Mouse (Mus musculus) heart, embryonic 12.5 days (tissue): Measurements from ENCODE around the gene Zfp383. TPM values are rescaled to one million over a fixed set of nuclear protein-coding genes. Genes with fewer than 3 reads are reported as not detected.
"Not testable (repeated sequence)": the region's sequence is repeated elsewhere in the genome, so short reads cannot be mapped to it uniquely, and the experiment has no call there.

Experiments used
- ATAC-seq: fragments of 200-750 bp; cut with Nextera tagmentation; 2 replicates; pipeline ENCODE4 v1.8.0; 2017; ENCODE audit warnings: moderate TSS enrichment, moderate library complexity; ENCODE audit not compliant: insufficient number of reproducible peaks, low FRiP score
- H3K27ac ChIP-seq: fragments of 300-500 bp; sonication (generic); 2 replicates; pipeline ENCODE4 v1.5.1; 2016; ENCODE audit warnings: mild to moderate bottlenecking, moderate library complexity; ENCODE audit not compliant: poor library complexity, severe bottlenecking
- H3K27me3 ChIP-seq: fragments of 300-500 bp; sonication (generic); replicated peaks from 2 replicates; pipeline ENCODE4 v1.6.1; 2016; ENCODE audit warnings: mild to moderate bottlenecking, moderate library complexity
- H3K36me3 ChIP-seq: fragments of 300-500 bp; sonication (generic); 2 replicates; pipeline ENCODE4 v1.6.1; 2016; ENCODE audit warnings: mild to moderate bottlenecking, moderate library complexity
- H3K4me1 ChIP-seq: fragments of 300-500 bp; sonication (generic); replicated peaks from 2 replicates; pipeline ENCODE4 v1.6.1; 2016; ENCODE audit warnings: mild to moderate bottlenecking
- H3K4me2 ChIP-seq: fragments of 300-500 bp; sonication (generic); 2 replicates; pipeline ENCODE4 v1.6.1; 2016; ENCODE audit warnings: mild to moderate bottlenecking, moderate library complexity
- H3K4me3 ChIP-seq: fragments of 300-500 bp; sonication (generic); 2 replicates; pipeline ENCODE4 v1.5.1; 2016; ENCODE audit warnings: mild to moderate bottlenecking
- H3K9ac ChIP-seq: fragments of 300-500 bp; sonication (generic); 2 replicates; pipeline ENCODE4 v1.6.1; 2016; ENCODE audit warnings: mild to moderate bottlenecking, moderate library complexity
- H3K9me3 ChIP-seq: fragments of 300-500 bp; sonication (generic); replicated peaks from 2 replicates; pipeline ENCODE4 v1.6.1; 2016; ENCODE audit warnings: mild to moderate bottlenecking, moderate library complexity
- WGBS: fragments of 180-500 bp; shearing (Covaris S2); methylation state at CpG from one replicate; pipeline ENCODE4 v1.1.7; 2016; 5-methylcytosine and 5-hydroxymethylcytosine counted together
- polyA plus RNA-seq: library from polyadenylated mRNA; unstranded; fragments of >200 nt; fragmentation: Nextera tagmentation; extraction: Ambion mirVana; gene quantifications from 2 replicates; pipeline ENCODE4 v1.2.1, GENCODE M21; 2016

Gene Zfp383
- polyA plus RNA-seq, 1 experiment from 2014 or later: 3.8 TPM

GRCm38 (mm10) chr7:29942740-29943139 is 34.7 kb downstream of the Zfp383 start:
- peaks cover 53% of the 10 kb centered on the region for H3K36me3 ChIP-seq
- H3K4me2 ChIP-seq: no peak overlapping the region
- H3K27ac ChIP-seq: no peak overlapping the region
- 0 out of 2 replicates have a peak, but pooled peaks cover 4% of the 10 kb centered on the region for H3K4me1 ChIP-seq
- H3K9me3 ChIP-seq: no peaks in the 10 kb centered on the region
- no peak for ATAC-seq
- WGBS: 44% methylated on average over 2 of the region's 2 CpGs
- no peak overlapping the region for H3K9ac ChIP-seq
- no peaks in the 10 kb centered on the region for H3K27me3 ChIP-seq
- H3K4me3 ChIP-seq: no peak overlapping the region

- H3K36me3 ChIP-seq: peaks cover 58% of the 10 kb centered on the region
- H3K27me3 ChIP-seq: no peaks in the 10 kb centered on the region
- H3K4me3 ChIP-seq: no peak overlapping the region
- H3K9me3 ChIP-seq: no peaks in the 10 kb centered on the region
- no peak overlapping the region for H3K9ac ChIP-seq
- H3K27ac ChIP-seq: no peak overlapping the region
- no peak for ATAC-seq
- WGBS: 70% methylated on average over 2 of the region's 2 CpGs
- H3K4me1 ChIP-seq: 0 out of 2 replicates have a peak, but pooled peaks cover 4% of the 10 kb centered on the region
- no peak overlapping the region for H3K4me2 ChIP-seq
These were observed 35.7 kb downstream of the Zfp383 start for GRCm38 (mm10) chr7:29943720-29944119.

- Histone ChIP-seq H3K27ac (no peak overlapping the region), H3K36me3 (peaks cover 62% of the 10 kb centered on the region), H3K4me1 (0 out of 2 replicates have a peak, but pooled peaks cover 4% of the 10 kb centered on the region), H3K9ac (no peak overlapping the region), H3K9me3 (no peaks in the 10 kb centered on the region), H3K4me2 (no peak overlapping the region), H3K27me3 (no peaks in the 10 kb centered on the region), H3K4me3 (no peak overlapping the region)
- 65% methylated on average over 2 of the region's 2 CpGs for WGBS
- no peak for ATAC-seq
These were observed 36.2 kb downstream of the Zfp383 start for GRCm38 (mm10) chr7:29944201-29944600.

GRCm38 (mm10) chr7:29953086-29953485 is 45.1 kb downstream of the Zfp383 start:
- peak overlapping the region; percentile 76 for H3K4me3 ChIP-seq
- peak overlapping the region; percentile 94 for H3K27ac ChIP-seq
- no peak for ATAC-seq
- 0 out of 2 replicates have a peak, but pooled peaks cover 3% of the 10 kb centered on the region for H3K4me1 ChIP-seq
- H3K36me3 ChIP-seq: peaks cover 28% of the 10 kb centered on the region
- peak overlapping the region; percentile 88 for H3K9ac ChIP-seq
- H3K27me3 ChIP-seq: no peaks in the 10 kb centered on the region
- H3K9me3 ChIP-seq: no peaks in the 10 kb centered on the region
- peak overlapping the region; percentile 65 for H3K4me2 ChIP-seq
- 48% methylated on average over 10 of the region's 10 CpGs for WGBS

- H3K9me3 ChIP-seq: no peaks in the 10 kb centered on the region
- H3K27me3 ChIP-seq: no peaks in the 10 kb centered on the region
- ATAC-seq: peak; percentile 87
- peak within 1 kb of the TSS; percentile 76 for H3K4me3 ChIP-seq
- H3K27ac ChIP-seq: peak within 1 kb of the TSS; percentile 94
- 0 out of 2 replicates have a peak, but pooled peaks cover 3% of the 10 kb centered on the region for H3K4me1 ChIP-seq
- 1% methylated on average over 52 of the region's 52 CpGs for WGBS
- peak within 1 kb of the TSS; percentile 65 for H3K4me2 ChIP-seq
- peak within 1 kb of the TSS; percentile 88 for H3K9ac ChIP-seq
- H3K36me3 ChIP-seq: peaks cover 24% of the 10 kb centered on the region
These were observed 45.7 kb downstream of the Zfp383 start, which contains the start of gene Zfp74 for GRCm38 (mm10) chr7:29953513-29954401. TSS of gene Zfp74 (minus strand) at chr7:29954089.

- Histone ChIP-seq H3K9me3 (no peaks in the 10 kb centered on the region), H3K27me3 (no peaks in the 10 kb centered on the region), H3K9ac (no peak overlapping the region), H3K27ac (no peak overlapping the region), H3K36me3 (peaks cover 16% of the 10 kb centered on the region), H3K4me3 (peak overlapping the region; percentile 76), H3K4me1 (0 out of 2 replicates have a peak, but pooled peaks cover 3% of the 10 kb centered on the region), H3K4me2 (peak overlapping the region; percentile 65; the same call in 1 of the 2 replicates)
- ATAC-seq: no peak
- 26% methylated on average over 4 of the region's 4 CpGs for WGBS
These were observed 46.7 kb downstream of the Zfp383 start for GRCm38 (mm10) chr7:29954731-29955130.

GRCm38 (mm10) chr7:29956257-29956656 is 48.2 kb downstream of the Zfp383 start:
- Histone ChIP-seq H3K9me3 (no peaks in the 10 kb centered on the region), H3K27me3 (no peaks in the 10 kb centered on the region), H3K9ac (no peak overlapping the region), H3K4me1 (0 out of 2 replicates have a peak, but pooled peaks cover 3% of the 10 kb centered on the region), H3K4me3 (peak overlapping the region; percentile 22), H3K27ac (no peak overlapping the region), H3K36me3 (peaks cover 2% of the 10 kb centered on the region; the same call in 1 of the 2 replicates), H3K4me2 (peak overlapping the region; percentile 45)
- no peak for ATAC-seq
- 42% methylated on average over 10 of the region's 10 CpGs for WGBS

GRCm38 (mm10) chr7:29958125-29958724 is 50.2 kb downstream of the Zfp383 start:
- peaks cover 3% of the 10 kb centered on the region; the same call in 1 of the 2 replicates for H3K36me3 ChIP-seq
- H3K9me3 ChIP-seq: no peaks in the 10 kb centered on the region
- no peak overlapping the region for H3K9ac ChIP-seq
- WGBS: 77% methylated on average over 11 of the region's 11 CpGs
- no peak overlapping the region for H3K4me3 ChIP-seq
- H3K27me3 ChIP-seq: no peaks in the 10 kb centered on the region
- no peak for ATAC-seq
- H3K4me1 ChIP-seq: 0 out of 2 replicates have a peak, but pooled peaks cover 3% of the 10 kb centered on the region
- no peak overlapping the region for H3K27ac ChIP-seq
- H3K4me2 ChIP-seq: no peak overlapping the region

GRCm38 (mm10) chr7:29959004-29959403 is 51.0 kb downstream of the Zfp383 start:
- H3K9ac ChIP-seq: no peak overlapping the region
- H3K36me3 ChIP-seq: peaks cover 3% of the 10 kb centered on the region; the same call in 1 of the 2 replicates
- H3K4me2 ChIP-seq: no peak overlapping the region
- no peak overlapping the region for H3K27ac ChIP-seq
- H3K9me3 ChIP-seq: no peaks in the 10 kb centered on the region
- no peak overlapping the region for H3K4me3 ChIP-seq
- 0 out of 2 replicates have a peak, but pooled peaks cover 3% of the 10 kb centered on the region for H3K4me1 ChIP-seq
- no peaks in the 10 kb centered on the region for H3K27me3 ChIP-seq
- WGBS: 58% methylated on average over 3 of the region's 3 CpGs
- no peak for ATAC-seq

GRCm38 (mm10) chr7:29965115-29965810 is 57.2 kb downstream of the Zfp383 start:
- peaks cover 11% of the 10 kb centered on the region for H3K36me3 ChIP-seq
- H3K9ac ChIP-seq, ATAC-seq, H3K4me3 ChIP-seq, H3K4me1 ChIP-seq, H3K9me3 ChIP-seq, H3K27ac ChIP-seq, H3K27me3 ChIP-seq, H3K4me2 ChIP-seq: not testable (repeated sequence)
- WGBS: 46% methylated on average over 38 of the region's 39 CpGs
